Mouse (Mus musculus): ENCODE data around the gene Pced1b. TPM values are rescaled to one million over a fixed set of nuclear protein-coding genes. Genes with fewer than 3 reads are reported as not detected.
"Not testable (repeated sequence)": the region's sequence is repeated elsewhere in the genome, so short reads cannot be mapped to it uniquely, and the experiment has no call there.

Pced1b gene
- total and polyA plus RNA-seq, 3 experiments: 3.6 to 3.9 (median 3.8) TPM

DNA sequence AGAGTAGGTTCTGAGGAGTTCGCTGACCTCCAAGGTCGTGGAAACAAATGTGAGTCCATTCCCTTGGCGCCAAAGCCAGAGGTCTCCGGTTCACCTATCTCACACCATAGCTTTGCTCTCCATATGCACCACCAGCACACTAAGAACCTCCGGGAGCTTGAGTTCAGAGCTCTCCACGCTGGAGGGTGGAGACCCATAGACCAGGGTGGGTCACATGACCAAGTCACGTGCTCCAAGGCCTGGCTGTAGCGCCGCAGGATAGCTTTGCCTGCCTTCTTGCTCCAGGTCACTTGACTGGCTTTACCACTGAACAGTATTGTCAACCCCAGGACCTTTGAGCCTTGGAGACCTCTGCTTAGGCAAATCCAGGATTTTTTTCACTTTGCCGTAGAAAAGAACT lies 122.2 kb downstream of the Pced1b start:
- Histone ChIP-seq H3K27ac (no peak overlapping the region), H3K9ac (ENCODE audit: low read depth, low read length) (no peak overlapping the region), H3K4me1 (ENCODE audit: control insufficient read depth, insufficient read depth, low read length) (no peaks in the 10 kb centered on the region; the same call in 1 of the 2 replicates), H3K4me3 (no peak overlapping the region), H3K36me3 (ENCODE audit: control insufficient read depth, insufficient read depth, low read length) (no peaks in the 10 kb centered on the region), H3K27me3 (ENCODE audit: control insufficient read depth, insufficient read depth, low read length) (no peaks in the 10 kb centered on the region), H3K79me2 (replicated peaks; ENCODE audit: control insufficient read depth, insufficient read depth, low read length) (no peaks in the 10 kb centered on the region)
- DNase-seq: no peak
- intact Hi-C loops (cut with DNase I): no loop called here
- TF ChIP-seq POLR2A (IDR thresholded peaks at IDR 0.05; ENCODE audit: insufficient read depth, low read depth, low read length): no peak
- no peak for TF ChIP-seq CTCF (IDR thresholded peaks at IDR 0.05)
- no peak for TF ChIP-seq EP300 (IDR thresholded peaks at IDR 0.05; ENCODE audit: insufficient read depth, low read depth, low read length)
- 91% methylated on average over 10 of the region's 10 CpGs for WGBS

GRCm38 (mm10) chr15:97370880-97371279 lies 124.0 kb downstream of the Pced1b start:
- Histone ChIP-seq H3K27ac (no peak overlapping the region), H3K4me3 (no peak overlapping the region), H3K9ac (ENCODE audit: low read depth, low read length) (no peak overlapping the region), H3K27me3 (ENCODE audit: control insufficient read depth, insufficient read depth, low read length) (no peaks in the 10 kb centered on the region), H3K79me2 (replicated peaks; ENCODE audit: control insufficient read depth, insufficient read depth, low read length) (no peaks in the 10 kb centered on the region), H3K36me3 (ENCODE audit: control insufficient read depth, insufficient read depth, low read length) (no peaks in the 10 kb centered on the region), H3K4me1 (ENCODE audit: control insufficient read depth, insufficient read depth, low read length) (no peaks in the 10 kb centered on the region; the same call in 1 of the 2 replicates)
- intact Hi-C loops (cut with DNase I): loop anchor here (5.0 kb wide), 1 partner anchor 124 kb away; the partner anchor contains the start of genes Amigo2 and Pced1b
- 93% methylated on average over 7 of the region's 7 CpGs for WGBS
- no peak for TF ChIP-seq CTCF (IDR thresholded peaks at IDR 0.05)
- no peak for TF ChIP-seq EP300 (IDR thresholded peaks at IDR 0.05; ENCODE audit: insufficient read depth, low read depth, low read length)
- no peak for TF ChIP-seq POLR2A (IDR thresholded peaks at IDR 0.05; ENCODE audit: insufficient read depth, low read depth, low read length)
- DNase-seq: no peak

- not testable (repeated sequence) for H3K27me3 ChIP-seq (ENCODE audit: control insufficient read depth, insufficient read depth, low read length); H3K4me3 ChIP-seq; DNase-seq; H3K36me3 ChIP-seq (ENCODE audit: control insufficient read depth, insufficient read depth, low read length); H3K9ac ChIP-seq (ENCODE audit: low read depth, low read length); H3K79me2 ChIP-seq (replicated peaks; ENCODE audit: control insufficient read depth, insufficient read depth, low read length); H3K27ac ChIP-seq; H3K4me1 ChIP-seq (ENCODE audit: control insufficient read depth, insufficient read depth, low read length)
- intact Hi-C loops (cut with DNase I): loop anchor here (5.0 kb wide), 1 partner anchor 125 kb away; the partner anchor contains the start of genes Amigo2 and Pced1b
- WGBS: 60% methylated on average over 3 of the region's 3 CpGs
Measured at GRCm38 (mm10) chr15:97372043-97372442, 125.1 kb downstream of the Pced1b start.

DNA sequence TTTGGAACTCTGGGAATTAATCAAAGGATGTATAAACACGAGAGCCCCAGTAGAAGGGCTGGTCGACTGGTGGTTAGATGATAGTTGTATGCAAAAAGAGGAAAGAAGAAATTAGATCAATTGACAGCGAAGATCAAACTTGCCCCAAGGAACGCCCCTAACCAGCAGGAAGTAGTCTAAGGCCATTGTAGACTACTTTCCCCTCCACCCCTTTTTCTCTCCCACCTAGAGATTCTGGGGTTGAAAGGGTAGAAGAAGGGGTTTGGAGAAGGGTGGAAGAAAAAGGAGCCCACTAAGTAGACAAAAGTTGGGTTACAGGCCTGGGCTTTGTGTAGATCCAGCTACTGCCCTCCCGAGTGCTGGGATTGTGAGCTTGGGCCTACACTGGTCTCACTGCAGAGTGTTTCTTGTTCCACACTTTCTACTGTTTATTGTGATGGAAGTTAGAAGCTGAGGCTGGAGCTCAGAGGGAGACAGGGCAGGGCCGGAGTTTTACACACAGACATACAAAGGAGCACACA lies 125.8 kb downstream of the Pced1b start:
- Histone ChIP-seq H3K79me2 (replicated peaks; ENCODE audit: control insufficient read depth, insufficient read depth, low read length) (no peaks in the 10 kb centered on the region), H3K4me3 (no peak overlapping the region), H3K27me3 (ENCODE audit: control insufficient read depth, insufficient read depth, low read length) (no peaks in the 10 kb centered on the region), H3K4me1 (ENCODE audit: control insufficient read depth, insufficient read depth, low read length) (peaks cover 1% of the 10 kb centered on the region), H3K9ac (ENCODE audit: low read depth, low read length) (no peak overlapping the region), H3K36me3 (ENCODE audit: control insufficient read depth, insufficient read depth, low read length) (no peaks in the 10 kb centered on the region), H3K27ac (no peak overlapping the region)
- TF ChIP-seq CTCF (IDR thresholded peaks at IDR 0.05) (no peak), POLR2A (IDR thresholded peaks at IDR 0.05; ENCODE audit: insufficient read depth, low read depth, low read length) (no peak), EP300 (IDR thresholded peaks at IDR 0.05; ENCODE audit: insufficient read depth, low read depth, low read length) (no peak)
- intact Hi-C loops (cut with DNase I): loop anchor here (5.0 kb wide), 1 partner anchor 125 kb away; the partner anchor contains the start of genes Amigo2 and Pced1b
- WGBS: 85% methylated on average over 6 of the region's 6 CpGs
- no peak for DNase-seq

- peaks cover 1% of the 10 kb centered on the region for H3K4me1 ChIP-seq (ENCODE audit: control insufficient read depth, insufficient read depth, low read length)
- no peaks in the 10 kb centered on the region for H3K36me3 ChIP-seq (ENCODE audit: control insufficient read depth, insufficient read depth, low read length)
- no peaks in the 10 kb centered on the region for H3K27me3 ChIP-seq (ENCODE audit: control insufficient read depth, insufficient read depth, low read length)
- peak overlapping the region; percentile 57 for H3K27ac ChIP-seq
- TF ChIP-seq EP300 (IDR thresholded peaks at IDR 0.05; ENCODE audit: insufficient read depth, low read depth, low read length): no peak
- no peak for TF ChIP-seq CTCF (IDR thresholded peaks at IDR 0.05)
- TF ChIP-seq POLR2A (IDR thresholded peaks at IDR 0.05; ENCODE audit: insufficient read depth, low read depth, low read length): no peak
- intact Hi-C loops (cut with DNase I): loop anchor here (5.0 kb wide), 1 partner anchor 126 kb away; the partner anchor contains the start of genes Amigo2 and Pced1b
- 15% methylated on average over 25 of the region's 25 CpGs for WGBS
- peak overlapping the region; percentile 15; the same call in 1 of the 2 replicates for H3K4me3 ChIP-seq
- peak overlapping the region; percentile 8; the same call in 1 of the 2 replicates for H3K9ac ChIP-seq (ENCODE audit: low read depth, low read length)
- DNase-seq: peak; percentile 31 to 55
- H3K79me2 ChIP-seq (replicated peaks; ENCODE audit: control insufficient read depth, insufficient read depth, low read length): no peaks in the 10 kb centered on the region
Measured at GRCm38 (mm10) chr15:97373203-97374084, 126.5 kb downstream of the Pced1b start.

Measured in heart, adult 2 months (tissue).